Mouse (Mus musculus): ENCODE measurements around the gene Dtnbp1.

GRCm38 (mm10) chr13:44948320-44949250 lies 53.4 kb downstream of the Dtnbp1 start:
- no peak for TF ChIP-seq GABPA (IDR thresholded peaks at IDR 0.05; ENCODE audit: low read depth, low read length)
- TF ChIP-seq RAD21 (IDR thresholded peaks at IDR 0.05; ENCODE audit: low read depth, low read length) = no peak
- TF ChIP-seq CTCF (IDR thresholded peaks at IDR 0.05 in 2 of 3, conservative IDR thresholded peaks at IDR 0.05 in 1 of 3; ENCODE audit: control insufficient read depth in 1 of 3, insufficient read depth in 1 of 3, low read depth in 2 of 3, low read length in 3 of 3, poor library complexity in 1 of 3, severe bottlenecking in 1 of 3) = no peak
- TF ChIP-seq POLR2A (IDR thresholded peaks at IDR 0.05; ENCODE audit: control insufficient read depth in 1 of 2, insufficient read depth in 1 of 2, low read depth in 1 of 2, low read length in 2 of 2, poor library complexity in 1 of 2) = no peak
- TF ChIP-seq MXI1 (IDR thresholded peaks at IDR 0.05; ENCODE audit: low read depth, low read length) = no peak
- TF ChIP-seq KAT2A (conservative IDR thresholded peaks at IDR 0.05; ENCODE audit: low read depth, low read length) = no peak
- TF ChIP-seq MEF2A (IDR thresholded peaks at IDR 0.05; ENCODE audit: extremely low read depth, insufficient replicate concordance, low read depth, low read length, poor library complexity, severe bottlenecking) = no peak
- no peak for TF ChIP-seq MAFK (IDR thresholded peaks at IDR 0.05; ENCODE audit: borderline replicate concordance, low read depth, low read length)
- TF ChIP-seq USF2 (IDR thresholded peaks at IDR 0.05; ENCODE audit: borderline replicate concordance in 1 of 2, insufficient read depth in 1 of 2, low read depth in 1 of 2, low read length in 2 of 2) = no peak
- TF ChIP-seq BHLHE40 (IDR thresholded peaks at IDR 0.05; ENCODE audit: borderline replicate concordance, low read depth, low read length) = no peak
- no peak for TF ChIP-seq EP300 (IDR thresholded peaks at IDR 0.05; ENCODE audit: low read depth in 1 of 2, low read length in 2 of 2)
- no peak for TF ChIP-seq HCFC1 (IDR thresholded peaks at IDR 0.05; ENCODE audit: low read depth, low read length)
